Mouse (Mus musculus): ENCODE measurements around the gene Apol7e. TPM values are rescaled to one million over a fixed set of nuclear protein-coding genes. Genes with fewer than 3 reads are reported as not detected.
"Not testable (repeated sequence)": the region's sequence is repeated elsewhere in the genome, so short reads cannot be mapped to it uniquely, and the experiment has no call there.

Apol7e gene
- polyA plus RNA-seq (2012; rRNA removed) = 0.88 and 1.3 TPM in 2 replicates

DNA sequence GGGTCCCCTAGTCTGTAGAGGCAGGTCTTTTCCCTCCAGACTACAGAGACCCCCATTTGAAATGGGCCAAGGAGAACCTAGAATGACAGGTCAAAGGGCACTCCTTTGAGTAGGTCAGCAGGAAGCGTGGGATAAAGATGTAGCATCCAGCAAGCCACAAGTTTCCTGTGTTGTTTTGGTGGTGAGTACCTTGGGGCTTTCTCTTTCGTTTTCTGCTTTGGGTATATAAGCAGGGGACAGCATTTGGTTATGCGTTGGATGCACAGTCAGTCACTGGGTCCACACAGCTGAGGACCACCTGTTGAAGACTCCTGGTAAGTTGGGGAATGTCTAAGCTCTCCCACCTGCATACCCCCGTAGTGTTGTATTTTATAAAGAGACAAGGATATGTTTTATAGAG is at the start of gene Apol7e:
Gene Apol7e (plus strand): TSS at position 202 of the 400 bp plus-strand sequence.
- H3K4me3 ChIP-seq (replicated peaks; ENCODE audit: extremely low read depth, low read depth, low read length); H3K4me1 ChIP-seq (ENCODE audit: control insufficient read depth, insufficient read depth, low read length); DNase-seq: not testable (repeated sequence)
- WGBS = 59% methylated on average over 4 of the region's 4 CpGs

DNA sequence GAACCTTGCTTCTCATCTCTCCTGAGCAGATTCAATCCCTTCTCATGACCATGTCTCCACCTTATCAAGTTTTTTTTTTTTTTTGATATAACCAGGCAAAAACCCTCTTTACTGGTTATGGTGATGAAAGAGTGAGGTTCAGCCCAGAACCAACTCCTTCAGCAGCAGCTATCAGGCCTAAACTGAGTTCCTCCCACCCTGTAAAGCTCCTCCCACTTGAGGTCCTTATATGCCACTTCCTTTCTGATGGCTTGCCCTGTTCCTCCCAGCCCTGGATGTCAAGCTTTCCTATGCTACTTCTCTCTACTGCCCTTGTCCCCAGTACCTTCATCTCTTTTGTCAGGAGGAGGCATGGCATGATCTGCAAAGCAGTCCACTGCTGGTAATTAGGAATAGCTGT is 47.5 kb upstream of the Apol7e start:
- H3K4me1 ChIP-seq (ENCODE audit: control insufficient read depth, insufficient read depth, low read length); H3K4me3 ChIP-seq (replicated peaks; ENCODE audit: extremely low read depth, low read depth, low read length); DNase-seq: not testable (repeated sequence)

DNA sequence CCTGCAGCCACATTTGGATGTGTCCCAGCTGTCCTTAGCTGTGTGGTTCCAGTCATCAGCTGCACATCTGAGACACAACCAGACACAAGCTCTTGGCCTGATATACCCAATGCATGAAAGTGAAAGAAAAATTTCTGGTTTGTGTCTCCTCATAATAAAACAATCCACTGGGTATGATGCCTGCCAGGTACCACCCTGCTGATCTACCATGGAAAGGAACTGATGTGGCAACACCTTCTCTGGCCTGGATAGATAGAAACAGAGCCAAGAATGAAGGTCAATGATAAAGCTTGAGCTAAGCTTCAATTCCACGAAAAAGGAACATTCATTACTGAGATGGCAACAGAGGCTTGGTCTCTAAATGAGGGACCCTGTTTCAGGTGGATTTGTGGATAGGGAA is 38.9 kb upstream of the Apol7e start:
- DNase-seq; H3K4me1 ChIP-seq (ENCODE audit: control insufficient read depth, insufficient read depth, low read length); H3K4me3 ChIP-seq (replicated peaks; ENCODE audit: extremely low read depth, low read depth, low read length): not testable (repeated sequence)
- 45% methylated on average over 1 of the region's 1 CpGs for WGBS

DNA sequence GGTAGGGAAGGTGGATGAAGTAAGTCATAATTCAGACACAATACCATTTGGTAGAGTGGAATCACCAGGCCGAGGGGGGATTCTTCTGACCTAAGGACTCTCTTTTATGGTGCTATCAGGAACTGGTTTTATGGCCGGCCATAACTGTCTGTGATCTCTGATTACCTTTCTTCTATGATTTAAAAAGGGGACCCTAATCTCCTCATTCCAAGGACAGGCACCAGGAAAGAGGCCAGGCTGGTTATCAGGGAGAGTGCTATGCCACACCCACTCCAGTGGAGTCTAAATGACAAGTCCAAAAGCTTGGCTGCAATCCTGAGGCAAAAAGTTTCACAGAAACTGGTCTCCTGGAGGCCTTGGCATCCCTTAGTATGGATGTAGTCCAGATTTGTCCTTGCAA is 36.8 kb upstream of the Apol7e start:
- H3K4me3 ChIP-seq (replicated peaks; ENCODE audit: extremely low read depth, low read depth, low read length); H3K4me1 ChIP-seq (ENCODE audit: control insufficient read depth, insufficient read depth, low read length); DNase-seq: not testable (repeated sequence)
- 80% methylated on average over 2 of the region's 2 CpGs for WGBS

DNA sequence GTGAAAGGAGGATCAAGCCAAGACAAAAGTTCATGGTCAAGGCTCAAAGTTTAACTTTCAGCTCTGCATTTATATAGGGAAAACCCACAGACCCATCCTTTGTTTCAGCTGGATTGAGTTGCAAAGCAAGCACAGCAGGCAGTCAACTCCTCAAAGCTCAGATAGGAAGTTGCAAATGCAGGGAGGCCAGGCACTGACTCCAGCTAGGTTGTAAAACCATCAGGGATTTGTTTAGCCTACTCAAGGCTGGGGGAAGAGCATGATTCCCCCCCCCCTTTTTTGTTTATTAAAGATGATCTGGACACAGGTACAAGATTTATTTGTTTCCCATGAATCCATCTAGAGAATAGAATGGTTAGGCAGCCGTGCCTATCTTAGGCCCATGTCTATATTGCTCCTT is 24.6 kb upstream of the Apol7e start:
- not testable (repeated sequence) for H3K4me1 ChIP-seq (ENCODE audit: control insufficient read depth, insufficient read depth, low read length); DNase-seq; H3K4me3 ChIP-seq (replicated peaks; ENCODE audit: extremely low read depth, low read depth, low read length)
- 71% methylated on average over 1 of the region's 1 CpGs for WGBS

DNA sequence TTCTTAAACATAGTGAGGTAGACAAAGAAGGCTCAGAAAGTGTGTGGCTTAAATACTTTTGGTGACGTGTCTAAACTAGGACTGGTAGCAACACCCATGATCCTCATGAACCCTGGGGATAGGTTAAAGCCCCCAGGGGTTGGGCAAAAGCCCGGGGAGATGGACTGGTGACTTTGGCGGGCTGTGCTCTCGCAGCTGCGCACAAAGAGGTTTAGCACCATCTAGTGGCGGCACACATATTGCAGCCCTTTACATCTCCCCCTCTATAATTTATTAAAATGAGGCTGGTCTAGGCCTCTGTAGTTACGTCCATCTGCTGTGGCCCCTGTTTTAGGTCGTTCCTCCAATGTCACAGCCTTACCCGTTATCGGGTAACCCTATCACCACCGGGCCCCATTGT is 14.7 kb upstream of the Apol7e start:
- H3K4me1 ChIP-seq (ENCODE audit: control insufficient read depth, insufficient read depth, low read length); H3K4me3 ChIP-seq (replicated peaks; ENCODE audit: extremely low read depth, low read depth, low read length): not testable (repeated sequence)
- peak; percentile 37 for DNase-seq
- peak; percentile 53 for TF ChIP-seq CTCF (IDR thresholded peaks at IDR 0.05; ENCODE audit: insufficient read depth, low read length)
- 10% methylated on average over 11 of the region's 11 CpGs for WGBS

DNA sequence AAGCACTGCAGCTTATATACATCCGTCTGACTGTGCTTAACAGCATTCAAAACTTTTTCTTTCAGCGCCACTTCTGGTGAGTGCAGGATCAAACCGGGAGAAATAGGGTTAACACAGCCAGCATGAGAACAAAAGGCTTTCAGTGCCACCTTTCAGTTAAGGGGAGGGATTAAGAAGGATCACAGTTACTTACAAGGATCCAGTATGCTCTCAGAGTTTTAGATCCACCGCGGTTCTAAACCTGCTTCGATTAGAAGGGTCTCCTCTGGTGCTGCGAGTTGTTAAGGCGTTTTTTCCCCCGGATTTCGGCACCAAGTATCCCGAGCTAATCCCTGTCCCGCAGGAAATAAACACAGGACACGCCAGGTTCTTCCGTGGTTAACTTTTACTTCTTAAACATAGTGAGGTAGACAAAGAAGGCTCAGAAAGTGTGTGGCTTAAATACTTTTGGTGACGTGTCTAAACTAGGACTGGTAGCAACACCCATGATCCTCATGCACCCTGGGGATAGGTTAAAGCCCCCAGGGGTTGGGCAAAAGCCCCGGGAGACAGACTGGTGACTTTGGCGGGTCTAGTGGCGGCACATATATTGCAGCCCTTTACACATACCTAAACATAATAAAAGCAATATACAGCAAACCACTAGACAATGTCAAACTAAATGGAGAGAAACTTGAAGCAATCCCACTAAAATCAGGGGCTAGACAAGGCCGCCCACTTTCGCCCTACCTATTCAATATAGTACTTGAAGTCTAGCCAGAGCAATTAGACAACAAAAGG is 6.9 kb upstream of the Apol7e start:
- not testable (repeated sequence) for DNase-seq; H3K4me3 ChIP-seq (replicated peaks; ENCODE audit: extremely low read depth, low read depth, low read length); H3K4me1 ChIP-seq (ENCODE audit: control insufficient read depth, insufficient read depth, low read length)
- 9% methylated on average over 19 of the region's 20 CpGs for WGBS

DNA sequence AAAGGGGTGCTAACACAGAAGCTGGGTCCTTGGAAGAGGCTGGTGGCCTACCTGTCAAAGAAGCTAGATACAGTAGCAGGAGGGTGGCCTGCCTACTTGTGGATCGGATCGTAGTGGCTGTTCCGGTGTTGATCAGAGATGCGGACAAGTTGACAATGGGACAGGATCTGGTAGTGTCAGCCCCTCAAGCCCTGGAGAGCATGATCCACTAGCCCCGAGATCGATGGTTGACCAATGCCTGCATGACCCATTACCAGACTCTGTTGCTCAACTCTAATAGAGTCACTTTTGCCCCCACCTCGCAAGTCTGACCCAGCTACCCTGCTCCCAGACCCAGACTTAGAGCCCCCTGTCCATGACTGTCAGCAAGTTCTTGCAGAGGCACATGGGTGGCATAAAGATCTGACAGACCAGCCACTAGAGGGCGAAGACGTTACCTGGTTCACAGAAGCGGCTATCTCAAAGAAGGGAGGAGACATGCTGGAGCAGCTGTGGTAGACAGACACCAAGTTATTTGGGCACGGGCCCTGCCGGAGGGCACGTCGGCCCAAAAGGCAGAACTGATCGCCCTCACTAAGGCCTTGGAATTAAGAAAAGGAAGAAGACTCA is 3.9 kb upstream of the Apol7e start:
- not testable (repeated sequence) for H3K4me1 ChIP-seq (ENCODE audit: control insufficient read depth, insufficient read depth, low read length); H3K4me3 ChIP-seq (replicated peaks; ENCODE audit: extremely low read depth, low read depth, low read length)
- peak; percentile 4 for DNase-seq
- WGBS = 32% methylated on average over 12 of the region's 15 CpGs
- peak; percentile 47 for TF ChIP-seq CTCF (IDR thresholded peaks at IDR 0.05; ENCODE audit: insufficient read depth, low read length)

DNA sequence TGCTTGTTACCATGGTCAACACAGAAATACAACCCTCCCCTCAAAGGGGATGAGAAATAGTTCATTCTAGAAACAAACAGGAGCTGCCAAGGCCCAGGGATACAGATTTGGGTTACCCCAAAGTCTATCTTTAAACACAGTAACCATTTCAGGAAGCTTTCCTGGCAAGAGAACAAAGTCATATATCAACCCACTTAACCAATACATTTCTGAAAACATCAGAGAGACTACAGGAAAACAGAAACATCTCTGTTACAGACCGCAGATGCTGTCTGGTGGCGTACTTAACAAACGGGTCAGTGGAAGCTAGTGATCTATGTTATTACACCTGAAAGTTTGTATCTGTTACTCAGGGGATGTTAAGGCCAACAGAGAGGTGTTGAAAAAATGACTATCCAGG is 6.6 kb downstream of the Apol7e start:
- DNase-seq; H3K4me3 ChIP-seq (replicated peaks; ENCODE audit: extremely low read depth, low read depth, low read length); H3K4me1 ChIP-seq (ENCODE audit: control insufficient read depth, insufficient read depth, low read length): not testable (repeated sequence)
- WGBS = 63% methylated on average over 3 of the region's 3 CpGs

DNA sequence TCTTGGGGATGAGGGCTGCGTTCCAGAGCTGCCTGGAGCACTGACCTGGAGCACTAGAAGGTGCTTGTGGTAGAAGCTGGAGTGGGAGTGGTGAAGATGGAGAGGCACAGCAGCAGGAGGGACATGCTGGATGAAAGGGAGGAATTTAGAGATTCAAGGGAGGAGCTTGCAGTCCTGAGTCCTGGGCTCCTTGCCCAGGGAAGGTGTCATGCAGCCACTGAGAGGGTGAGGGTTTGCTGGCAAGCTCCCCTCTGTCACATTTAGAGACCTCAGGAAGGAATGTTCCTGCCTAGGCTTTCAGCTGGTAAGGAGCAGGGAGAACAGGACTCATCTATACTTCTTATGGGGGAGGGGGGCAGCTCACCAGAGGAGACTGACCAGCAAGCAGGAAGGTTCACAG is 10.3 kb downstream of the Apol7e start:
- not testable (repeated sequence) for H3K4me1 ChIP-seq (ENCODE audit: control insufficient read depth, insufficient read depth, low read length); H3K4me3 ChIP-seq (replicated peaks; ENCODE audit: extremely low read depth, low read depth, low read length); DNase-seq
- 67% methylated on average over 1 of the region's 1 CpGs for WGBS

DNA sequence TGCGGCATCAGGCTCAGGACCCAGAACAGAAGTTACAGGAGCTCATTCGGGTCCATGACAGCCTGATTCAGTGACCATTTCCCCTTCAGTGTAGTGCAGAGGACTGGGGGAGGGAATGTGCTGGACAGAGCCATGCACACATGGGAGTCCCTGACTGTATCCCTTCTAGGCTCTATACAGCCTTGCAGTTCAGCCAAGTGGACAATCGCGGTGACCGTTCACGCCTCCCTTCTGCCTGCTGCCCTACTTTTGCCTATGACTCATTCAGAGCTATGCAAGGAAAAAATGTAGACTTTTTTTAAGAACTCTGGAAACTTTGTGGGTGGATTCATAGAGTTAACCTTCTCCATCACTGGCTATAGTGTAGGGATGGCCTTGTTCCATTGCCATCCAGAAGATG is 19.6 kb downstream of the Apol7e start:
- not testable (repeated sequence) for H3K4me1 ChIP-seq (ENCODE audit: control insufficient read depth, insufficient read depth, low read length); H3K4me3 ChIP-seq (replicated peaks; ENCODE audit: extremely low read depth, low read depth, low read length); DNase-seq
- 46% methylated on average over 3 of the region's 6 CpGs for WGBS

DNA sequence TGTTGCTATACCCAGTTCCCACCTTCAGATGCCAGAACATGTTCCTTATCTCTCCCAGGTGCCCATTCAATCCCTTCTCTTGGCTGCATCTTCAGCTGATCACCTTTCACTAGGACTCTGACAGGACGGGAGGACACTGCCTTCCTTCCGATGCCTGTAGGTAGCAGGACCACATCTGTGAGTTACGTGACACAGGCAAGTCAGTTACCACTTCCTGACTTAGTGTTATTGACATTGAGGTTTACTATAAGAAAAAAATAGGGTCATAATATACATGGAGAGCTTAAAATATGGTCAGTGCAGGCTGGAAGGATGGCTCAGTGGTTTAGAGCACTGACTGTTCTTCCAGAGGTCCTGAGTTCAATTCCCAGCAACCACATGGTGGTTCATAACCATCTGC is 22.9 kb downstream of the Apol7e start:
- no CpG with 5 or more reads among the region's 3 CpGs for WGBS
- H3K4me3 ChIP-seq (replicated peaks; ENCODE audit: extremely low read depth, low read depth, low read length); DNase-seq; H3K4me1 ChIP-seq (ENCODE audit: control insufficient read depth, insufficient read depth, low read length): not testable (repeated sequence)

DNA sequence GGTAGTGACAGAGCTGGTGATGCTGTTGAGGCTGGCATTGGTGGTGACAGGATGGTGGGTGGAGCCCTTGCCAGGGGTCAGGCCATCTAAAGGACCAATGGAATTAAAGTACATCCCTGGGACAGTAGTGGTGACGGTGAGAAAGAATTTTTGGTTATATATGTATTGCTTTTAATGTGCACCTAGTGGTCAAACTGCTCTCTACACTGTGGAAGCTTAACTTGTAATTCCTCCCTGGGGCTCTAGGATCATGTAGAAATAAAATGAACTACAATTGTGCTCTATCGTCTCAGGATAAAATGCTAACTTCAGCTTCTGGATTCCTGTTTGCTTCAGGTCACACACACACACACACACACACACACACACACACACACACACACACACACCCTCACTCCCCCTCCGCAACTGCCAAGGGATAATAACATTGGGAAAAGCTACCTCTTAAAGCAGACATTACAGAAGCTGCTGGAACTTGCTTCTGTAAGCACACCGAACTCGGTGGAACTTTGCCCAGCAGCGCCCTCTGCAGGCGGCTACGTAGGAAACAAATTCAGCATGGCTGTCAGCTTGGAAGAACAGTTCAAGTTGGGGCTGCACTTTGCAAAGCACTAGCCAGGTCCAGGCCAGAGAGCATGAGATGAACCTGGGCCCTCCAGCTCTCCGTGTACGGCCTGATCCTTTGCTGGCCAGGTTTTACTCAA is 25.7 kb downstream of the Apol7e start:
- DNase-seq; H3K4me3 ChIP-seq (replicated peaks; ENCODE audit: extremely low read depth, low read depth, low read length); H3K4me1 ChIP-seq (ENCODE audit: control insufficient read depth, insufficient read depth, low read length): not testable (repeated sequence)
- 23% methylated on average over 2 of the region's 10 CpGs for WGBS

DNA sequence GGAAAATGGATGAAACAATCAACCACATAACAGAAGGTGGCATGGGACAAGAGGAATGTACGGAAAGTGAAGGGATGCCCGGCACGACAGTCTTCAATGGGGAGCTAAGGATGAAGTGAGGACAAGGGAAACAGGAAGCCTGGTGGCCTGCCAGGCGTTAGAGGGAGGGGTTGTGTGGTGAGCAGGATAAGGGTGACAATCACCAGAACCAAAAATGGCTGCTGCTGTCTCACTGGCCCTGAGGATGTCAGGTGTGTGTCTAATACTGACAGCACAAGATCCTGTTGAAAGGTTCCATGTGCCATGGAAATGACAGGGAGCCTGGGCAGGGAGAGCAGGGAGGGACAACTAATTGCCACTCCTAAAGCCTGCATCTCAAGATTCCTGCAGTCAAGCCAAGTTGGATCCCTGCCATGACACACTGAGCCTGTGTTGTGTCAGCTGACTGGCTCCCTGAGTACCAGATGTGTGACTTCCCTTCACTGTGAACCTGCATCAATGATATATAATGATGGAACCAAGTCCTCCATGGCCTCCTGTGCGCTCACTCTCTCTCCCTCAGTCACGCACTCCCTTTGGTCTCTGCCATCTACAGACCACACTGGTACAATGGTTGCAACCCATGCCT is 26.9 kb downstream of the Apol7e start:
- 50% methylated on average over 6 of the region's 6 CpGs for WGBS
- DNase-seq; H3K4me3 ChIP-seq (replicated peaks; ENCODE audit: extremely low read depth, low read depth, low read length); H3K4me1 ChIP-seq (ENCODE audit: control insufficient read depth, insufficient read depth, low read length): not testable (repeated sequence)
